Mouse (Mus musculus) forelimb bud, embryonic 11.5 days (tissue): Measurements from ENCODE around the gene Atad2b.
"Not testable (repeated sequence)": the region's sequence is repeated elsewhere in the genome, so short reads cannot be mapped to it uniquely, and the experiment has no call there.

Experiments used
- DNase-seq: peaks from one replicate; pipeline ENCODE4 v3.0.0-alpha.2; 2012; ENCODE audit warnings: low read depth, low spot score

Gene Atad2b

GRCm38 (mm10) chr12:4910496-4910895 is 6.7 kb upstream of the Atad2b start:
- DNase-seq = not testable (repeated sequence)

DNA sequence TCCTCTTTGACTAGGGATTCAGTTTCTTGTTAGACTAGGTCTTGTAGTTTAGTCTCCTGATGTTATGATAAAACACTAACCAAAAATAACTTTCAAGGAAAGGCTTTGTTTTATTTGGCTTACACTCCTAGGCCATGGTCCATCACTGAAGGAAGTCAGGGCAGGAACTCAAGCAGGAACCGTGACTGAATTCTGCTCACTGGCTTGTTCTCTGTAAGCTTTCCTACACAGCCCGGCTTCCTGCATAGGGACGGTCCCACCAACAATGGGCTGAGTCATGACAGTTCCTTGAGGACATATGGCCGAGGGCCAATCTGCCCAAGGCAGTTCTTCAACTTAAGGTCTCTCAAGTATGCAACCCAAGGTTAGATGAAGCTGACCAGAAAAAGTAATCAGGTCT is 5.4 kb upstream of the Atad2b start:
- DNase-seq = no peak

DNA sequence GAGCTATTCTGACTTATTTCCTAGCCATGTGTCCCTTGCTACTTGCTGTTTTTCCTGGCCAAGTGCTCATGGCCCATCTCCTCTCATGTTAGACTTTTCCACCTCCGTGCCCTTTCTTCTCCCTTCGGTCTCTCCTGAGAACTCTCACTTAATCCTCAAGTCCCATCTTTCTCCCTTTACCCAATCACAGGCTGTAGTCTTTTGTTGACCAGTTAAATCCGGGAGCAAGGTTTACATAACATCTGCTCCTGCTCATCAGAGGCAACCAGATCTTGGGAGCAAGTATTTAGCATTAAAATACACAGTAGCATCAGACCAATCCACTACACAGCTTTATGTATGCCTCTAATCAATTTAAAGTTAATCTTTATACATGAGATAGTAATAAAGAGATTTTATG is 2.7 kb upstream of the Atad2b start:
- DNase-seq = no peak

DNA sequence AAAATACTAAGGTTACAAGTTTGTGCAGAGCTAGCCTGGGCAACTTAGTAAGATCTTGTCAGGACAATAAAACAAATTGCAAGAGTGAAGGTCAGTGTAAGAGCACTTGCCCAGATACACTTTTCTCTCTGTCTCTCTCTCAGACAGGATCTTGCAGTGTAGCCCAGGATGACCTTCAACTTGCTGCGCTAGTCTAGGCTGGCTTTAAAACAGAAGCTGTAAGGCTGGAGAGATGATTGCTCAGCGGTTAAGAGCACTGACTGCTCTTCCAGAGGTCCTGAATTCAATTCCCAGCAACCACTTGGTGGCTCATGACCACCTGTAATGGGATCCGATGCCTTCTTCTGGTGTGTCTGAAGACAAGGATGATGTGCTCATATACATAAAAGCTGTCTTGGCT is 2.2 kb upstream of the Atad2b start:
- DNase-seq = no peak

DNA sequence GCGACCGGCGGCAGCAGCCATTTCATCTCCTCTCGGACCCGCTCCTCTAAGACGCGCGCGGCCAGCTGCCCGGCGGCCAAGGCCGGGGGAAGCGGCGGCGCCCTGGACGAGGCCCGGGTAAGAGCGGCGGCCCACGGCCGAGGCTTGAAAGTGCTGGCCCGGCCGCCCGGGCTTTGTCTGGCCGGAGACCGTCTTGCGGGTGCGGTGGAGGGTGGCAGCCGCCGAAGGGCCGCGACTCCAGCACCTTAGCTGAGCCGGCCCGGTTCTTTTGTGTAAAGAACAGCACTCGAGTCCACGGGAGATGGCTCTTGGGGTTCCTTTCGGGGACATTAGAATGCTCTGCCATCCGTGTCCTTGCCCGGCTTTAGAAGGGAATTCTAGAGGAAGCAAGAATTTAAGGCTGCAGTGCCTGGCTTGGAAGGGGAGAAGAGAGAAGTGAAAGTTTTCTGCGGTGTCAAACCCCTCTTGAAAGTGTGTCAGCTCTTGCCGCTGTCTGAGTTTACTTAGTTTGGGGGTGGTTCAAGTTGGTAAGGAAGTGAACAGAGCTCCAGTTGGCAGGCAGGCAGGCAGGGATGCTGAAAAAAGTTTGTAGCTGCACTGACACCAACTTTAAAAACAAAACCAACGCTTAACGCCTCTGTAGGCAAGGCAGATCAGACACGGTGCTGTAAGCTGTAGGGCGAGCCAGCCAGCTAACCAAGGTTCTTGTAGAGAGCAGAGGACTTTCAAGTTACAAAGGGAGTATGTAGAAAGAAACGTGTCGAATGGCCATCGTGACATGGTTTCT is 845 bp downstream of the Atad2b start:
- peak; percentile 46 for DNase-seq

- no peak for DNase-seq
Measured at GRCm38 (mm10) chr12:4928197-4928596, 11.0 kb downstream of the Atad2b start.

DNA sequence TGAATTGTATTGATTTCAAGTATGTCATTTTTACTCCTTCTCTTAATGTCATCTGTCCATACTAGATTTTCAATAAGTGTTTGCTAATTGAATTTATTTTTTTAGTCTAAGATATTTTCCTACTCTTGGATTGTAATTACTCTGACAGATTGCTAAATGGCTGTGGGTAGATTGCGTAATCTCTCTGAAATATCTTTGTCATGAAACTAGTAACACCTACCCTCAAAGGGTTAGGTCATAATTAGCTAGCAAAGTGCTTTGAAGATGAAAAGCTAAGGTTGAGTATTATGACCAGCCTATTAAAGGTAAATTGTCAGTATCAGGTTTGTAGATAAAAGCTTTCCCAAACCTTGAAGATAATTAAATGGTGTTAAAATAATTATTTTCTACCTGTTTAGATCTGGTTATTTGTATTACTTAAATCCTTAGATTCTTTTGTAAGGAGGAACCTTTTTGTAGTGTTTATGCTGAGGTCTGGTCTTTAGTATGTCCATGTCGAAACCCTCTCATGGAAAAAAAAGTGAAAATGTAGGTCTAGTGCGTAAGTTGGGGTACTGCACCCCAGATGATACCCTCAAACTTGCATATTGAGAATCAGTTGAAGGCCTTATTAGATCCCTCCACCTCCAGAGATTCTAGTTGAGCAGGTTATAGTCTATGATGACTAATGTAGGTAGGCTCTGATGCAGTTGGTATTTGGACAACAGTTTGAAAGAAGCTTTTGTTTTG is 13.8 kb downstream of the Atad2b start:
- no peak for DNase-seq

DNA sequence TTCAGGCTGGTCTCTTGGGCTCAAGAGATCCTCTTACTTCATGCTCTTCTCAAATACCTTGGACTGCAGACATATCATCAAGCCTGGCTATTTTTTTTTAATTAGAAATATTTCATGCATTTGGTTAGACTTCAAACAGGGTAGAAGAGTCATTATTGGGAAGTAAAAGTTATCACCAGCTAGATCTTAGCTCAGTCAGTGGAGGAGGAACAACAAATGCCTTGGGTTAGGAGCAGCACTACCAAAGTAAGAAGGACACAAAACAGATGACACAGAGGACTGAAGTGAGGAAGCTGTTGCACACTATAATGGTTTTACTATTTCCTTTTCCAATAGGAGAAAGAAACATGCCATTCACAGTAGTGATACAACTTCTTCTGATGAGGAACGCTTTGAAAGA is 35.1 kb downstream of the Atad2b start:
- no peak for DNase-seq

DNA sequence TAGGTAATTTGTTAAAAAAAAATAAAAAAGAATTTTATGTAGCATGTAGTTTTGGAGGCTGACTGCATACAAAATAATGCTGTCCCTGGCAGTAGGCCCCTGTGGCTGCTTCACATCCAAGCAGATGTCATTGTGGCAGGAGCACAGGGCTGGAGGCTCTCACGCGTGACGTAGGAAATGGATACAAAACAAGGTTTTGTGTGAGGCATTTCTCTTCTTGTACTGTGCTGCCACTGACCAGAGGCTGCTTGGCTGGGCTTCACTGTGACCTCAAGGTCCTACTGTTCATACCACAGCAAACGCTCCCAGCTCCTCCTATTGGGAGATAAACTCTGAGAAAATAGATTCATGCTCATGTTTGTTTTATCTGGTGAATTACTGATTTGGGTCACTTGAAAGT is 36.0 kb downstream of the Atad2b start:
- DNase-seq = no peak

GRCm38 (mm10) chr12:4972939-4973338 is 55.8 kb downstream of the Atad2b start:
- peak; percentile 49 for DNase-seq

DNA sequence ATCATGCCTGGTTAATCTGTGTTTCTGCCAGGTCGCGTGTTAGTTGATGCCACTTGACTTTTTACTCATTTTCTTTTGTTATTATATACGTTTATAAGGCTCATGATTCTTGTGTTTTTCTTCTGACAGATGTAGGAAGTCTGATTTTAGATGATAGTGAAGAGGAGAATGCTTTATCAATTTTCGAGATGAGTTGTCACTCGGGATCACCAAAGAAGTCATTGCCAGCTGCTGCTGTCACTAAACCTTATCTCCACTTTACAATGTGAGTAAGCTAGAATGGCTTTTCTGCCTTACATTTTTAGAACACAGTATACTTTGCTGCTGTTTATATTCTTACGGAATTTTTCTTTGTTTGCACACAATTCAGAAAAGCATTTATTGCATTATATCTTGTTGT is 61.2 kb downstream of the Atad2b start:
- DNase-seq = no peak

GRCm38 (mm10) chr12:4996981-4997380 is 79.8 kb downstream of the Atad2b start:
- DNase-seq = no peak

DNA sequence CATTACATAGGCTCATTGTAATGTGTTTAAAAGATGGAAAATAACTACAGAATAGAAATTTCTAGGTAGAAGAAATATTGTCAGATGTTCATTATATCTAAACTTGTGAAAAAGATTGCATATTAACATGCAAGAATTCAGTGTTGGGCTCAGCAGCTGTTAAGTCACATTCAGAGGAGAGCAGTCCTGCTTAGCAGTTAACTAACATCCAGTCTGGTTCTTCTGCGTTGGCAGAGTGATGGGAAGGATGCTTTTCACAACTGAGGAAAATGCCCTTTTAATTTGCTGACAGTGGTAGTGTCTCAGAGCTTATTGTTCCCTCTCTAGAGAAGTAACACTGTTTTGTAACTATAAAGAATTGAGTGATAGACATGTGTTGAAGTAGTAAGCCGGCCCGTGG is 88.2 kb downstream of the Atad2b start:
- no peak for DNase-seq

DNA sequence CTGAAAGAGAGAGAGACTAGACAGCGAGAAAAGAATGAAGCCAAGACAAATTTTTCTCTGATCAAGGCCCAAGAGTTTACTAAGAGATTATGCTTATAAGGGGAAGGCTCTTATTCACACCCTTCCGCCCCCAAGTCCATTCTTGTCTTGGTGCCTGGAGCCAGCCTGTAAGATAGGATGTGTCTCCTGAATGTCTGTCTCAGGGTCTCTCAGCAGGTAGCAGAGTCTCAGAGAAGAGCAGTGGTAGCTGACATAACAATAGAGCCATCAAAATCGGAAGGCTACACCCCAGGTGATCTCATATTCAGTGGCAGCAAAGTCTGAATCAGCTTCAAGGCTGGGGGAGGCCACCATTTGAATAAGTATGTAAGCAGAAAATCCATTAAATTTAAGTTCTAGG is 88.6 kb downstream of the Atad2b start:
- not testable (repeated sequence) for DNase-seq

GRCm38 (mm10) chr12:5008638-5009037 is 91.5 kb downstream of the Atad2b start:
- DNase-seq = not testable (repeated sequence)

- DNase-seq = no peak
Measured at GRCm38 (mm10) chr12:5025226-5025861, 108.2 kb downstream of the Atad2b start.

- no peak for DNase-seq
Measured at GRCm38 (mm10) chr12:5029035-5029434, 111.9 kb downstream of the Atad2b start.

- DNase-seq = no peak
Measured at GRCm38 (mm10) chr12:5038008-5038407, 120.9 kb downstream of the Atad2b start.

GRCm38 (mm10) chr12:5044141-5044540 is 127.0 kb downstream of the Atad2b start:
- no peak for DNase-seq

- no peak for DNase-seq
Measured at GRCm38 (mm10) chr12:5048104-5048503, 131.0 kb downstream of the Atad2b start.

DNA sequence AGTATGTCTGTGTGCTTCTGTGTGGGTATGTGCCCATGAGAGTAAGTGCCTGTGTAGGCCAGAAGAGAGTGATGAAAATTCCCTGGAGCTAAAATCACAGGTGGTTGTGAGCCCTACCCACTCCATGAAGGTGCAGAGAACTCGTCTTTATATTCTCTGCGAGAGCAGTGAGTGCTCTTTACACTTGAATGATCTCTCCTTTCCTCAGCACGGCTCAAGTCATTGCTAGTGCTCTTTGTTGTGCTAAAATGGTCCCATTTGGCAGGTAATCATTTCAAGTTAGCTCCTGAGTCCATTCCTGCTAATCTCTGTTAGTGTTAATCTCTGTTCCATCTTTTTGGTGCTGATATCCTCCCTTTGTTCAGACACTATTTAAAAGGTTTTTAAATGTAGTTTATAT is 150.4 kb downstream of the Atad2b start:
- no peak for DNase-seq

- no peak for DNase-seq
Measured at GRCm38 (mm10) chr12:5070131-5070530, 153.0 kb downstream of the Atad2b start.

GRCm38 (mm10) chr12:5073191-5073590 is 156.0 kb downstream of the Atad2b start:
- no peak for DNase-seq
